Mouse (Mus musculus) lung, embryonic 15.5 days (tissue): ENCODE measurements around the gene Golgb1. TPM values are rescaled to one million over a fixed set of nuclear protein-coding genes. Genes with fewer than 3 reads are reported as not detected.

Experiments
- ATAC-seq: fragments of 200-750 bp; cut with Nextera tagmentation; 2 replicates; pipeline ENCODE4 v1.8.0; 2017; ENCODE audit warnings: moderate number of reproducible peaks, borderline replicate concordance; ENCODE audit not compliant: low FRiP score, low TSS enrichment; ENCODE audit errors: extremely low read depth
- H3K27ac ChIP-seq: fragments of 300-500 bp; sonication (generic); 2 replicates; pipeline ENCODE4 v1.5.1; 2015; ENCODE audit warnings: moderate library complexity, mild to moderate bottlenecking, inconsistent platforms
- H3K27me3 ChIP-seq: fragments of 300-500 bp; sonication (generic); 2 replicates; pipeline ENCODE4 v1.6.1; 2015; ENCODE audit warnings: inconsistent platforms
- H3K36me3 ChIP-seq: fragments of 300-500 bp; sonication (generic); 2 replicates; pipeline ENCODE4 v1.6.1; 2015; ENCODE audit warnings: inconsistent platforms
- H3K4me1 ChIP-seq: fragments of 300-500 bp; sonication (generic); 2 replicates; pipeline ENCODE4 v1.6.1; 2015; ENCODE audit warnings: inconsistent platforms
- H3K4me2 ChIP-seq: fragments of 300-500 bp; sonication (generic); 2 replicates; pipeline ENCODE4 v1.6.1; 2015; ENCODE audit warnings: inconsistent platforms, mild to moderate bottlenecking, moderate library complexity
- H3K4me3 ChIP-seq: fragments of 300-500 bp; sonication (generic); 2 replicates; pipeline ENCODE4 v1.5.1; 2015; ENCODE audit warnings: mild to moderate bottlenecking, inconsistent platforms
- H3K9ac ChIP-seq: fragments of 300-500 bp; sonication (generic); 2 replicates; pipeline ENCODE4 v1.6.1; 2015; ENCODE audit warnings: inconsistent platforms
- H3K9me3 ChIP-seq: fragments of 300-500 bp; sonication (generic); 2 replicates; pipeline ENCODE4 v1.6.1; 2016; ENCODE audit warnings: inconsistent platforms
- WGBS: fragments of 180-500 bp; shearing (Covaris S2); methylation state at CpG from one replicate; pipeline ENCODE4 v1.1.7; 2015; 5-methylcytosine and 5-hydroxymethylcytosine counted together
- polyA plus RNA-seq: library from polyadenylated mRNA; unstranded; fragments of >200 nt; fragmentation: Nextera tagmentation; extraction: Ambion mirVana; gene quantifications from 2 replicates; pipeline ENCODE4 v1.2.1, GENCODE M21; 2015

The Golgb1 gene
- polyA plus RNA-seq, 1 experiment from 2014 or later = 87.6 TPM

DNA sequence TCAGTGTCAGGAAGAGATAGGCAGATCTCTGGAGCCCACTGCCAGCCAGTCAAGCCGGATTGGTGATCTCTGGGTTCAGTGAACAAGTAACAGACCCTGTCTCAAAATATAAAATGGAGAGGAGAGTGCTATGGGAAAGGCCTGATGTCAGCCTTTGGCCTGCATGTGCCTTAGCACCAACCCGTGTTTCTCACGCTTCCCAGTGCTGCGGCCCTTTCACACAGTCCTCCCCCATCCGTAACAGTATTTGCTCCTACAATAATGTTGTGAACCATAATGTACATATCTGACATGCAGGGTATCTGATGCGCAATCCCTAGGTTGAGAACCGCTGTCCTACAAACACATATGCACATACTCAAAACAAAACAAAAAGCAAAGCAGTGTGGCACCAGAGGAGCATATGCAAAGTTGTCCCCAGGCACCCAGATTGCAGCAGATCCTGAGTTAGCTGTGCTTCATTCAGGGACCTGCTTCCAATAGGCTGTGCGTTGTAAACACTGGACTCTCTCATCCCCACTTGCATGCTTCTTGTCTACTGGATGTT, 46.2 kb downstream of the Golgb1 start:
- Histone ChIP-seq H3K4me2 (no peak overlapping the region), H3K4me3 (no peak overlapping the region), H3K36me3 (peaks cover 53% of the 10 kb centered on the region), H3K9me3 (no peaks in the 10 kb centered on the region), H3K27ac (no peak overlapping the region), H3K27me3 (no peaks in the 10 kb centered on the region), H3K4me1 (no peaks in the 10 kb centered on the region), H3K9ac (no peak overlapping the region)
- WGBS = 92% methylated on average over 8 of the region's 8 CpGs
- no peak for ATAC-seq

DNA sequence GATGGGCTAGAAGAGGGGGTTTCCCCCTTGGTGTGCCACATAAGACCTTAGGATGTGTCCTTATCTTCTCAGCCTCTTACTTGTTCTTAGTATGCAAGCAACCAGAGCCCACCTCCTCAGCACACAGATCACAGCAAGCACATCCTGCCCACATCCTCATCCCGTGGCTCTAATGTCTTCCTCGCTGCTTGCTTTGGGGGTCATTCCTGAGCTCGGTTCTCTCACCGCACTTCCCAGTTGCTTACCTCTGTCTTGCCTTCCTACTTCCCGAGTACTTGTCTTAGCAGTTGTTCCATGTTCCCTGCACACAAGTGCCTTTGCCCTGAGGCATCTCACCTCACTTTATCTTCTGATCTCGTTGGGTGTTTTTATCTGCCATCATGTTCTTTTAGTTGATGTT, 47.0 kb downstream of the Golgb1 start:
- peaks cover 56% of the 10 kb centered on the region for H3K36me3 ChIP-seq
- WGBS = 86% methylated on average over 6 of the region's 6 CpGs

DNA sequence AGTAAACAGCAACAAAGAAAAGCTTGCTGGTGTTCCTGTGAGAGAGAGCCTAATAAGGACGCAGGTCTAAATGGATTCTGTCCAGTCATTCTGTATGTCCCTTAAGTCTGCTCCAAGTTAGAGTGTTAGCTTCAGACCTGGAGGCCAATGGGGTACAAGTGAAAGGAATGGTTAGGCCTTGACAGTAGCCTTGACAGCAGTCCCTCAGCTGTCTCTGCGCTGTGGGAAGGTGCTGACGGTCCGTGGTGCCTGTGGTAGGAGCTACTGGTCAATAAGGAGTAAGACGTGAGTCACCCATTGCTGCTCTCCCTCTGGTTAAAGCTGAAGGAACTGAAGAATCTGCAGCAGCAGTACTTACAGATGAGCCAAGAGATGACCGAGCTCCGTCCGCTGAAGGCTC, 49.4 kb downstream of the Golgb1 start:
- WGBS = 91% methylated on average over 8 of the region's 8 CpGs
- Histone ChIP-seq H3K9ac (no peak overlapping the region), H3K4me2 (no peak overlapping the region), H3K4me3 (no peak overlapping the region), H3K4me1 (no peaks in the 10 kb centered on the region), H3K36me3 (peaks cover 59% of the 10 kb centered on the region), H3K27ac (no peak overlapping the region), H3K27me3 (no peaks in the 10 kb centered on the region), H3K9me3 (no peaks in the 10 kb centered on the region)
- no peak for ATAC-seq

More for the DNA sequence above, 47.0 kb downstream of the Golgb1 start:
- Histone ChIP-seq H3K4me2 (no peak overlapping the region), H3K4me1 (no peaks in the 10 kb centered on the region), H3K9ac (no peak overlapping the region), H3K27ac (no peak overlapping the region), H3K27me3 (no peaks in the 10 kb centered on the region), H3K4me3 (no peak overlapping the region), H3K9me3 (no peaks in the 10 kb centered on the region)
- ATAC-seq = no peak

DNA sequence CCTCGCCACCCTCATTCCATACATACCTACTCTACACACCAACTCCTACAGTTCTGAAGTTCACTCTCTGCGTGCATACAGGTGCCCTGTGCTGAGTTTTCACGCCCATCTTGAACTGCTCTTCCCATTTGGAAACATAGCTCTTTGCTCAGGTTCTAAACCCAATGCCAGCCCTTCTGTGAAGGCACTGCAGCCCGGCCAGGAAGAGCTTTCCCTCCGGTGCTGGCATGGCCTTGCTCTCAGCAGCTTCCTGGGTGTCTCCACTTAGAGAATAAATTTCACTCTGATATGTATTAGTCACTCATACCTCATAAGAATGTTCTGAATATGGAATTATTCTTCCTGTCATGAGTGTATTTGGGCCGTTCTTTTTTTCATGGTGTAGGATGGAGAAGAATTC, 50.4 kb downstream of the Golgb1 start:
- Histone ChIP-seq H3K9me3 (no peaks in the 10 kb centered on the region), H3K27me3 (no peaks in the 10 kb centered on the region), H3K4me3 (no peak overlapping the region), H3K9ac (no peak overlapping the region), H3K4me2 (no peak overlapping the region), H3K4me1 (no peaks in the 10 kb centered on the region), H3K27ac (no peak overlapping the region), H3K36me3 (peaks cover 61% of the 10 kb centered on the region)
- 88% methylated on average over 6 of the region's 6 CpGs for WGBS
- ATAC-seq = no peak

DNA sequence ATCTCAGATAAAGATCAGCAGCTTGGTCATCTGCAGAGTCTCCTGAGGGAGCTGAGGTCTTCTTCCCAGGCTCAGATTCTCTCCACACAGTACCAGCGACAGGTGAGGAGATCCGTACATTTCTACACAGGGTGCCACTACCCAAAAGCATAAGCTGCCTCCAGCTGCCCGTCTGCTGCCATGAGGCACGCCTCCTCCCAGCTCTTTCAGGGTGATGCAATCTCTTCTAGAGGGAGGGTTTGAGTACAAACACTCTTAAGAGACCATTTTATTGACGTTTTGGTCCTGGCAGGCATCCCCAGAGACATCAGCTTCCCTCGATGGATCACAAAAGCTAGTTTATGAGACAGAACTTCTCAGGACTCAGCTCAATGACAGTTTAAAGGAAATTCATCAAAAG, 50.9 kb downstream of the Golgb1 start:
- 73% methylated on average over 6 of the region's 6 CpGs for WGBS
- Histone ChIP-seq H3K27ac (no peak overlapping the region), H3K9ac (no peak overlapping the region), H3K27me3 (no peaks in the 10 kb centered on the region), H3K9me3 (no peaks in the 10 kb centered on the region), H3K4me2 (no peak overlapping the region), H3K36me3 (peaks cover 63% of the 10 kb centered on the region), H3K4me1 (no peaks in the 10 kb centered on the region), H3K4me3 (no peak overlapping the region)
- no peak for ATAC-seq

DNA sequence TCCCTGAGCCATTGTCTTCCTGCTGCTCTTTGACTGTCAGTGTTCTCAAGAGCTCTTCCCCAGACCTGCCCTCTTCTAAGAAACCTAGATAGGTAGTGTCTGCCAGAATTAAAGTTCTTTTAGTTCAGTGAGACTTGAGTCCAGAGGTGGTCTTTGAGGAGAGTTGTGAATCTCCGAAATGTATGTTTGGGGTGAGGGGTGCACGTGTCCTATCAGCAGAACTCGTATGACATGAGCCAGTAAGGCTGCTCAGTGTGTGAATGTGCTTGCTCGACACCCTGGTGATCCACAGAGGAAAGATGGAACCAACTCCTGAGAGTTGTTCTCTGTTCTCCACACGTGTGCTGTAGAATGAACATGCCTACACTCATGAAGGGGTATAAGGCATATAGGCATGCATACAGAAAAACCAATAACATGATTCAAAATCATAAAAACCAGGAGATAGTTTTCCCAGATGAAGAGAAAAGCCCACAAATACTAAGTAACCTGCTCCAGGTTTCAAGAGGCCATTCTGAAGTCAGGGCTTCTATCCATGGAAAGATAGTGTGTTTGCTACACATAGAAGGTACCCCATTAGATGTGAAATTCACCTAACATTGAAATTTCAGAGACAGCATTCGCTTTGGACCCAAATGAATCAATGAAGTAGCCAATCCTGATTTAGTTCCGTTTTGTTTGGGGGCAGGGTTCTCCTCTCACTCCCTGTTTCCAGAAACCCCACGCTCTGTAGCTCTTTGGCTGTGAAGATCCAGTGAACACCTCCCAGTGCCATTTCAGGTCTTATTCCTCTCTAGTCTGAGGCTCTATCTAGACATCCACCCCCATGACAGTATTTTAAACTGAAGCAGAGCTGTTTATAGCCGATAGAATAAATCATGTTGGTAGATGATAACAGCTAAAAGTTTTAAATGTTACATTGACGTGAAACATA, 51.8 kb downstream of the Golgb1 start:
- H3K36me3 ChIP-seq = peaks cover 63% of the 10 kb centered on the region

DNA sequence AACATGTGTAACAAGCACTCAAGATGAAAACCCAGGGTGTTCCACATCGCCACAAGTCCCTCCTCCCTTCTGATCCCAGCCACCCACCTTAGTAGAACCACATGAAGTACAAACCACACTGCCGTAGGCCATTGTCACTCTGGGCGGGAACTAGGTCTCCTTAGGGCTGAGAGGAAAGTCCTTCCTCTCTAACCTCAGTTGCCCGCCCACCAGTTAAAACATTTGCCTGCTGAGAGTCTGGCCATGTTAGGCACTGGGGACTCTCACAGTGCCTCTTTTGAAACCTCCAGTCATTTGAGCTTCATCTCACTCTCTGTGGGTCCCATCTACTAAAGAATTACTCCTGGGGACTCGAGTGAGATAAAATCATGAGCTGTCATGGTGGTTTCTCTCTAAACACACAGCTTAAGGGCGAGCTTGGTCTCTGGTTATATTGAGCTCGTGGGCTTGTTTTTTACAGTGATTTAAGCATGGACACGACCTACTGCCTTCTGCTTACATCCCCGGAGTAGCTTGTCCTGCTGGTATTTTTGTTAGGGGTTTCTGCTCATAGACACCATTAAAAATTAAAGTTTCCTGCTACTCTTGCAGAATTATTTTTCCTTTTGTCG, 52.7 kb downstream of the Golgb1 start:
- peaks cover 70% of the 10 kb centered on the region for H3K36me3 ChIP-seq
- H3K27me3 ChIP-seq = no peaks in the 10 kb centered on the region
- H3K4me1 ChIP-seq = no peaks in the 10 kb centered on the region
- ATAC-seq = no peak
- no peak overlapping the region for H3K4me3 ChIP-seq
- H3K27ac ChIP-seq = no peak overlapping the region
- 86% methylated on average over 10 of the region's 10 CpGs for WGBS
- H3K4me2 ChIP-seq = no peak overlapping the region
- H3K9ac ChIP-seq = no peak overlapping the region
- H3K9me3 ChIP-seq = no peaks in the 10 kb centered on the region

More for the DNA sequence above, 51.8 kb downstream of the Golgb1 start:
- Histone ChIP-seq H3K9ac (no peak overlapping the region), H3K4me3 (no peak overlapping the region), H3K9me3 (no peaks in the 10 kb centered on the region), H3K4me1 (no peaks in the 10 kb centered on the region), H3K27ac (no peak overlapping the region), H3K4me2 (no peak overlapping the region), H3K27me3 (no peaks in the 10 kb centered on the region)
- no peak for ATAC-seq
- 90% methylated on average over 10 of the region's 10 CpGs for WGBS

DNA sequence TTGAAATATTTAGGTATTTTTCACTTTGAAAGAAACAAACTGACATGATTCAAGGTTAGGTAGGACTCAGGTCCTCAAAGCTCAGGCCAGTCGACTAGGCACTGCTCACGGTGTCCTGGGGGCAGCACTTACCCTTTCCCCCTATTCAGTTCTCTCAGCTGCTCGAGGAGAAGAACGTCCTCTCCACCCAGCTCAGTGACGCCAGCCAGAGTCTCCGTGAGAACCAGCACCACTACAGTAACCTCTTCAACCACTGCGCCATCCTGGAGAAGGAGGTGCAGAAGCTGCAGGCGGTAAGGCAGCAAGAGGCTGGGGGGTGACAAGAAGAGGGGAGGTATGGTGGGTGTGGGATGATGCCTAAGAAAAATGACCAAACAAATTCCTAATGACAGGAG, 53.2 kb downstream of the Golgb1 start:
- Histone ChIP-seq H3K27me3 (no peaks in the 10 kb centered on the region), H3K4me2 (no peak overlapping the region), H3K4me1 (no peaks in the 10 kb centered on the region), H3K36me3 (peaks cover 73% of the 10 kb centered on the region), H3K27ac (no peak overlapping the region), H3K9ac (no peak overlapping the region), H3K9me3 (no peaks in the 10 kb centered on the region), H3K4me3 (no peak overlapping the region)
- 85% methylated on average over 8 of the region's 8 CpGs for WGBS
- ATAC-seq = no peak

DNA sequence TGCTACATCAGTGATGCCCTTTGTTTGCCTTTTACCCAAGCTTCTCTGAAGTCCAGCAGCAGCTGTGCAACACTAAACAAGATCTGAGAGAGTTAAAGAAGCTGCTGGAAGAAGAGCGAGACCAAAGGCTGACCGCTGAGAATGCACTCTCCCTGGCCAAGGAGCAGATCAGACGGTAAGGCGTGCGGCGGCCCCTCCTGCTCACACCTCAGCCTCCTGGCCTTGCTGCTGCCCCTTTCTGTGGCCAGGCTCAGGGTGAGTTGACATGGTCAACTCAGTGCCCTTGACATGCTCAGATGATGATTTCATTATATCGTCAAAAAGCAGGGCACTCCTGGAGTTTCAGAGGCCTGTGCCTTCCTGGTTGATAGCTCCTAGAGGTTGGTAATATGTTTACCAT, 54.3 kb downstream of the Golgb1 start:
- H3K9ac ChIP-seq = no peak overlapping the region
- H3K4me1 ChIP-seq = no peaks in the 10 kb centered on the region
- no peak overlapping the region for H3K4me2 ChIP-seq
- no peaks in the 10 kb centered on the region for H3K9me3 ChIP-seq
- no peak overlapping the region for H3K4me3 ChIP-seq
- WGBS = 91% methylated on average over 7 of the region's 7 CpGs
- H3K36me3 ChIP-seq = peaks cover 73% of the 10 kb centered on the region
- ATAC-seq = no peak
- no peaks in the 10 kb centered on the region for H3K27me3 ChIP-seq
- no peak overlapping the region for H3K27ac ChIP-seq

DNA sequence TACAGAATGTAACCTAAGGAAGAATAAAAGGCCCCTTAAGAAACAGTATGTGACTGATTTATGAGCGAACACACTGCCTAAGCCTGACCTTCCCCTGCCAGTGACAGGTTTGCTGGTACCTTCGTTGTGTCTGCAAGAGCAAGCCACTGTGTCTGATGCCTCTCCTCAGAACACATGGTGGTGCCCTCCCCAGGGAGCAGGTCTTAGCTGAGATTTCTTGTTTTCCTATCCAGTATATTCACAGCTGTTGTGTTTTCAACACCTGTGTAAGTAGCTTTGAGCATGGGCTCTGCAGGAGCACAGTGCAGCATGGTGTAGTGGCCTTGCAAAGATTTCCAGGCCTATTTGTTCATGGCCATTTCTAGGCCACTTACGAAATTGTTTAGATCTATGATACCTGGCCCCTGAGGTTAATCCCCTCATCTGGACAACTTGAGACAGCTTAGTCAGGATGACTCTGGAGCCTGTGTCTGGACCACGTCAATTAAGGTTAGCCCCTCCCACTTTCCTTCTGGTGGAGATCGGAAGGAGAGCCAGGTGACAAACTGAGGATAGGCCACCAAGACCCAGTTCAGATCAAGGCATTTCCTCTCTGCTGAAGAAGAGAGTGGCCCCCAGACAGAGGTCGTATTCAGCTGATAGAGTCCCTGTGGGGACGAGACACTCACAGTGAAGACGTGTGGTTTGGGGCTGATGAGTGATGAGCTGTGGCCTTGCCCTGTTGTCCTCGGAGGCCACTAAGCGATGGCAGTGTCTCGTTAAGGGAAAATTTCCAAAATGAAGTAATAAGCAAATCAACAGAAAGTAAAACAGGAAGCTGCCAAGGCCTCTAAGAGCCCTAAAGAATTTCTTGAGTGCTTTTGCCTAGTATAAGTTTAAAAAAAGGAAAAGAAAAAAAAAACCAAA, 55.5 kb downstream of the Golgb1 start:
- H3K9ac ChIP-seq = no peak overlapping the region
- H3K27ac ChIP-seq = no peak overlapping the region
- no peaks in the 10 kb centered on the region for H3K4me1 ChIP-seq
- no peaks in the 10 kb centered on the region for H3K9me3 ChIP-seq
- H3K4me2 ChIP-seq = no peak overlapping the region
- H3K36me3 ChIP-seq = peaks cover 68% of the 10 kb centered on the region
- H3K27me3 ChIP-seq = no peaks in the 10 kb centered on the region
- H3K4me3 ChIP-seq = no peak overlapping the region
- 56% methylated on average over 11 of the region's 11 CpGs for WGBS
- ATAC-seq = no peak

DNA sequence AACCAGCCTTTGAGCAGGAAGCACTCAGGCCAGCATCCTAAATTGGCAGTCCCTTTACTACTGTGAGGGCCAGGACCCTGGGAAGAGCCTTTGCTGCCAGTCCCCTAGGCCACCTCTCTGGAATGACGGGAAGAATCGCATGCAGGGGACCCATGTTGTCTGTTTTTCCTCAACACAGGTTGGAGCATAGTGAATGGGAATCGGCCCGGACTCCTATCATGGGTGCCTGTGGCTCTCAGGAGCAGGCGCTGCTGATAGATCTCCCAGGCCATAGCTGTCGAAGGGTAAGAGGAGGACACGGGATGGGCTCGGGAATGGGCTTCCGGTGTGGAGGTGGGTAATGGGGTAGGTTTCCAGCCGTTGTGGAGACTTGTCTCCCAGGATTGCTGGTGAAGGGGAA, 56.4 kb downstream of the Golgb1 start:
- no peak for ATAC-seq
- Histone ChIP-seq H3K4me2 (no peak overlapping the region), H3K36me3 (peaks cover 60% of the 10 kb centered on the region), H3K27ac (no peak overlapping the region), H3K4me3 (no peak overlapping the region), H3K9me3 (no peaks in the 10 kb centered on the region), H3K4me1 (no peaks in the 10 kb centered on the region), H3K27me3 (no peaks in the 10 kb centered on the region), H3K9ac (no peak overlapping the region)
- 92% methylated on average over 10 of the region's 10 CpGs for WGBS
